Comparison of ENCODE assay signal across 20 mouse cellular contexts in genomic region chrX:76116086-76116485, GRCm38 (mm10).
DNase-seq lines count a peak whose midpoint lies in the region; ATAC-seq lines count a peak whose summit lies in the region.
"Had no signal": no experiment of that assay in that cellular context is flagged by ENCODE, and none has a peak within 500 bp of the region (broad histone marks: within the 10 kb centered on the region; RNA-seq: fewer than 3 reads in every experiment).

No protein-coding gene starts in this region.

- no peak overlapping the region for H3K27ac ChIP-seq in forebrain, embryonic 14.5 days (ENCODE audit: low read depth, low read length)
- H3K27ac ChIP-seq in forebrain, embryonic 15.5 days (replicated peaks) = no peak overlapping the region
- H3K27ac ChIP-seq in kidney, embryonic 14.5 days (ENCODE audit: low read depth, low read length) = no peak overlapping the region
- H3K27ac ChIP-seq: embryonic facial prominence, embryonic 12.5 days; forebrain, embryonic 10.5 days; heart, adult 2 months had no signal

- H3K4me3 ChIP-seq in forebrain, embryonic 14.5 days (ENCODE audit: low read depth, low read length) = no peak overlapping the region
- no peak overlapping the region for H3K4me3 ChIP-seq in forebrain, embryonic 15.5 days
- H3K4me3 ChIP-seq in kidney, embryonic 14.5 days (ENCODE audit: low read length) = no peak overlapping the region
- H3K4me3 ChIP-seq: embryonic facial prominence, embryonic 12.5 days; forebrain, embryonic 10.5 days; heart, adult 2 months had no signal

- no peaks in the 10 kb centered on the region for H3K4me1 ChIP-seq in forebrain, embryonic 14.5 days (ENCODE audit: control insufficient read depth, insufficient read depth, low read length)
- no peaks in the 10 kb centered on the region for H3K4me1 ChIP-seq in forebrain, embryonic 15.5 days
- H3K4me1 ChIP-seq in kidney, embryonic 14.5 days (ENCODE audit: control insufficient read depth, insufficient read depth, low read length) = no peaks in the 10 kb centered on the region
- H3K4me1 ChIP-seq: embryonic facial prominence, embryonic 12.5 days; forebrain, embryonic 10.5 days had no signal

- H3K27me3 ChIP-seq in forebrain, embryonic 14.5 days (replicated peaks; ENCODE audit: control insufficient read depth, insufficient read depth, low read length) = no peaks in the 10 kb centered on the region
- no peaks in the 10 kb centered on the region for H3K27me3 ChIP-seq in forebrain, embryonic 15.5 days
- no peaks in the 10 kb centered on the region for H3K27me3 ChIP-seq in kidney, embryonic 14.5 days (ENCODE audit: control insufficient read depth, insufficient read depth, low read length)
- H3K27me3 ChIP-seq: embryonic facial prominence, embryonic 12.5 days had no signal

- ATAC-seq in forebrain, embryonic 14.5 days = no peak
- ATAC-seq in forebrain, embryonic 15.5 days (replicated peaks) = no peak
- peak; percentile 55; the same call in 1 of the 2 replicates for ATAC-seq in kidney, embryonic 14.5 days (ENCODE audit: low FRiP score, low TSS enrichment)
- ATAC-seq: intestine, embryonic 16.5 days; Patski had no signal

- peak; percentile 2 for DNase-seq in forebrain, embryonic 14.5 days (ENCODE audit: low spot score)
- no peak for DNase-seq in kidney, adult 9 months
- DNase-seq in Muller cell, postnatal 12 days (ENCODE audit: inconsistent ontology term) = peak; percentile 42
- DNase-seq in lung, postnatal 25 days (ENCODE audit: low spot score) = peak; percentile 20
- no peak for DNase-seq in adrenal gland, postnatal 10 days
- no peak for DNase-seq in frontal cortex, postnatal 25 days (ENCODE audit: low spot score in 2 of 2)
- DNase-seq: cerebellum, adult 11 months; cerebellum, postnatal 25 days; gastrocnemius, postnatal 10 days; heart, adult 2 months; layer of hippocampus, adult 9-11 months; midbrain, embryonic 14.5 days; thymus, postnatal 36 days had no signal

- H3K9ac ChIP-seq in forebrain, embryonic 14.5 days (ENCODE audit: low read length) = no peak overlapping the region
- H3K9ac ChIP-seq in forebrain, embryonic 15.5 days (replicated peaks) = no peak overlapping the region
- no peak overlapping the region for H3K9ac ChIP-seq in kidney, embryonic 14.5 days (ENCODE audit: low read depth, low read length)
- H3K9ac ChIP-seq: embryonic facial prominence, embryonic 12.5 days had no signal

- no peaks in the 10 kb centered on the region for H3K36me3 ChIP-seq in forebrain, embryonic 14.5 days (ENCODE audit: control insufficient read depth, insufficient read depth, low read length)
- no peaks in the 10 kb centered on the region for H3K36me3 ChIP-seq in forebrain, embryonic 15.5 days
- no peaks in the 10 kb centered on the region for H3K36me3 ChIP-seq in kidney, embryonic 14.5 days (ENCODE audit: control insufficient read depth, insufficient read depth, low read length)
- H3K36me3 ChIP-seq: embryonic facial prominence, embryonic 12.5 days; forebrain, embryonic 10.5 days had no signal

- H3K9me3 ChIP-seq in forebrain, embryonic 14.5 days (replicated peaks; ENCODE audit: control insufficient read depth, low read length) = no peaks in the 10 kb centered on the region
- no peaks in the 10 kb centered on the region for H3K9me3 ChIP-seq in forebrain, embryonic 15.5 days
- H3K9me3 ChIP-seq in kidney, embryonic 14.5 days (ENCODE audit: control insufficient read depth, low read length) = no peaks in the 10 kb centered on the region
- H3K9me3 ChIP-seq: embryonic facial prominence, embryonic 12.5 days; forebrain, embryonic 10.5 days had no signal

- H3K4me2 ChIP-seq in forebrain, embryonic 14.5 days (ENCODE audit: low read length) = no peak overlapping the region
- no peak overlapping the region for H3K4me2 ChIP-seq in forebrain, embryonic 15.5 days (replicated peaks)
- H3K4me2 ChIP-seq in kidney, embryonic 14.5 days (replicated peaks; ENCODE audit: low read depth, low read length) = no peak overlapping the region
- H3K4me2 ChIP-seq: embryonic facial prominence, embryonic 12.5 days; liver, embryonic 11.5 days had no signal

- 32% methylated on average over 1 of the region's 1 CpGs for WGBS in forebrain, embryonic 14.5 days
- WGBS in forebrain, embryonic 15.5 days = 25% methylated on average over 1 of the region's 1 CpGs
- 39% methylated on average over 1 of the region's 1 CpGs for WGBS in kidney, embryonic 14.5 days

Comparison
In these comparisons a context has a peak if more than half of its experiments do, and no peak if none do; other contexts are left out.
1. DNase-seq: peak in forebrain, embryonic 14.5 days (single experiment), Muller cell, postnatal 12 days (single experiment) and lung, postnatal 25 days (single experiment); none in kidney, adult 9 months (single experiment), adrenal gland, postnatal 10 days (single experiment) and frontal cortex, postnatal 25 days (0 of 2).